Mouse (Mus musculus) liver, embryonic 14.5 days (tissue): ENCODE measurements at regions not wholly inside any gene's neighbourhood (a gene's known extent, or its start where the extent isn't known, plus 50 kb on each side); places are given as distances from the start of the nearest gene placed in this dataset.
A peak's percentile ranks its signal among the peaks of the same experiment; 100 is the strongest.

Source experiments
- ATAC-seq: fragments of 200-750 bp; cut with Nextera tagmentation; 2 replicates; pipeline ENCODE4 v1.8.0; 2017; ENCODE audit warnings: moderate number of reproducible peaks, mild to moderate bottlenecking, moderate library complexity; ENCODE audit not compliant: insufficient read depth
- DNase-seq, 3 experiments: peaks; one replicate each; pipeline ENCODE4 v3.0.0-alpha.2; 2012 to 2013; ENCODE audit warnings: low read depth in 3 of 3, low spot score in 3 of 3
- H3K27ac ChIP-seq: fragments of 300-500 bp; sonication (generic); 2 replicates; pipeline ENCODE4 v1.5.1; 2014; ENCODE audit warnings: moderate library complexity, mild to moderate bottlenecking, control low read depth, inconsistent platforms
- H3K27me3 ChIP-seq: fragments of 300-500 bp; sonication (generic); 2 replicates; pipeline ENCODE4 v1.6.1; 2014; ENCODE audit warnings: mild to moderate bottlenecking, low read length, moderate library complexity; ENCODE audit not compliant: control insufficient read depth, insufficient read depth
- H3K36me3 ChIP-seq: fragments of 300-500 bp; sonication (generic); replicated peaks from 2 replicates; pipeline ENCODE4 v1.6.1; 2014; ENCODE audit warnings: low read depth; ENCODE audit not compliant: control insufficient read depth, insufficient read depth
- H3K4me1 ChIP-seq, 2 experiments: fragments of 200-500 bp in 1 of 2; fragments of 300-500 bp in 1 of 2; sonication (generic) in 1 of 2; replicated peaks; 2 replicates each; pipeline ENCODE4 v1.6.1; 2012 to 2014; ENCODE audit warnings: antibody characterized with exemption in 1 of 2, inconsistent platforms in 1 of 2, low read length in 1 of 2; ENCODE audit not compliant: control insufficient read depth in 2 of 2, insufficient read depth in 2 of 2
- H3K4me2 ChIP-seq: fragments of 300-500 bp; sonication (generic); 2 replicates; pipeline ENCODE4 v1.6.1; 2014; ENCODE audit warnings: low read depth, mild to moderate bottlenecking, control low read depth, moderate library complexity
- H3K4me3 ChIP-seq, 2 experiments: fragments of 200-500 bp in 1 of 2; fragments of 300-500 bp in 1 of 2; sonication (generic) in 1 of 2; 2 replicates each; pipeline ENCODE4 v1.5.1; 2012 to 2014; ENCODE audit warnings: low read depth in 2 of 2, low read length in 2 of 2, mild to moderate bottlenecking in 2 of 2, control low read depth in 1 of 2, inconsistent platforms in 1 of 2, moderate library complexity in 1 of 2; ENCODE audit not compliant: insufficient read depth in 1 of 2
- H3K9ac ChIP-seq: fragments of 300-500 bp; sonication (generic); replicated peaks from 2 replicates; pipeline ENCODE4 v1.6.1; 2014; ENCODE audit warnings: mild to moderate bottlenecking, control low read depth, moderate library complexity
- H3K9me3 ChIP-seq: fragments of 300-500 bp; sonication (generic); 2 replicates; pipeline ENCODE4 v1.6.1; 2016; ENCODE audit warnings: low read length, mixed read lengths; ENCODE audit not compliant: control insufficient read depth
- CTCF ChIP-seq: IDR thresholded peaks from 2 replicates; pipeline ENCODE4 v1.5.1; 2016; ENCODE audit warnings: antibody characterized with exemption, low read depth, control low read depth
- EP300 ChIP-seq: IDR thresholded peaks from 2 replicates; pipeline ENCODE4 v1.6.1; 2016; ENCODE audit warnings: antibody characterized with exemption, low read depth
- WGBS: fragments of 180-500 bp; shearing (Covaris S2); extraction: QIAGEN DNeasy Blood & Tissue Kit; methylation state at CpG from one replicate; pipeline ENCODE4 v1.1.7; 2014; ENCODE audit not compliant: insufficient replicate concordance; 5-methylcytosine and 5-hydroxymethylcytosine counted together

DNA sequence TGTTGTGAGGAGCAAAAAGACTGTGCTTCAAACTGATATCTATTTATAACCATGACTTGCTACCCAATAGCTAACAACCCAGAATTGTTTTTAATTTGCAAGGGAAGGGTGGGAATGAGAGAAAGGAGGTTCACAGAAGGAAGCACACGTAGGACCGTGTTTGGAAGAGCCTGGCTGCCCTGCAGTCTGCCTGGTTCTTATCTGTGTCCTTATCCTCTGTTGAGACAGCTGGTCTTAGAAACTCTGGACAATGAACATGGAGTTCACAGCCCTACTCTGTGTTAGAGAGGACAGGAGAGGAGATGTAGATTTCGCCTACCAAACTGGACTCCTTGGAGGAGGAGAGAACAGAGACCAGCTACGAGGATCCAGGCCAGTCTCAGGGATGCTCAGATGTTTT lies 141.5 kb upstream of the Jun start:
- Histone ChIP-seq H3K36me3 (no peaks in the 10 kb centered on the region), H3K4me3 (no peak overlapping the region), H3K27ac (no peak overlapping the region), H3K9ac (no peak overlapping the region), H3K9me3 (no peaks in the 10 kb centered on the region), H3K4me1 (peaks cover 21 to 45% of the 10 kb centered on the region in 2 experiments), H3K4me2 (peak overlapping the region; percentile 23; the same call in 1 of the 2 replicates), H3K27me3 (no peaks in the 10 kb centered on the region)
- TF ChIP-seq CTCF (no peak), EP300 (no peak)
- 46% methylated on average over 4 of the region's 4 CpGs for WGBS
- DNase-seq (no peak), ATAC-seq (peak; percentile 48; the same call in 1 of the 2 replicates)

DNA sequence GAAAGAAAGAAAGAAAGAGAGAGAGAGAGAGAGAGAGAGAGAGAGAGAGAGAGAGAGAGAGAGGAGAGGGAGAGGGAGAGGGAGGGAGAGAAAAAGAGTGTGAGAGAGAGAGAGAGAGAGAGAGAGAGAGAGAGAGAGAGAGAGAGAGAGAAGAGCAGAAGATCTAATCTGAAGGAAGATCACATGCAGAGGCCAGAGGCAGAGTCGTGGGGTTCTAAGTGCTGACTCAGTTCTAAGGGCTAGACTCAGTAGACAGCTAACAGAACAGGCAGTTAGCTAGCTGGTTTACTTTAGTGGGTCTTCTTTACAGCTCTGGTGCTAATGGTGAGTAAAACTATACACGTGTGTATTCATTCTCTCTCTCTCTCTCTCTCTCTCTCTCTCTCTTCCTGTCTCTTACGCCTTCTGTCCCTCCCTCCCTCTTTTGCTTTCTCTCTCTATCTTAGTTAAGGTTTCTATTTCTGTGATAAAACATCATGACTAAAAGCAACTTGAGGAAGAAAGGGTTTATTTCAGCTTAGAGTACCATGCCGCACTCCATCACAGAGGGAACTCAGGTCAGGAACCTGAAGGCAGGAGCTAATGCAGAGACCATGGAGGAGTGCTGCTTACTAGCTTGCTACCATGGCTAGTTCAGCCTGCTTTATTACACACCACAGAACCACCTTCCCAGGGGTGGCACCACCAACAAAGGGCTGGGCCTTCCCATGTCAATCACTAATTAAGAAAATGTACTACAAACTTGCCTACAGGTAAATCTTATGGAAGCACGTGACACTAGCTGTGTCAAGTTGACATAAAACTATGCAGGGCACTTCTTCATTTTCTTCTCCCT lies 142.8 kb upstream of the Jun start:
- no peak for DNase-seq
- H3K4me3 ChIP-seq = no peak overlapping the region
- no peaks in the 10 kb centered on the region for H3K27me3 ChIP-seq
- no peak overlapping the region for H3K4me2 ChIP-seq
- peaks cover 21 to 45% of the 10 kb centered on the region in 2 experiments for H3K4me1 ChIP-seq
- H3K9me3 ChIP-seq = no peaks in the 10 kb centered on the region
- 52% methylated on average over 5 of the region's 5 CpGs for WGBS
- no peak for ATAC-seq
- no peak overlapping the region for H3K27ac ChIP-seq
- TF ChIP-seq EP300 = no peak
- TF ChIP-seq CTCF = no peak
- no peak overlapping the region for H3K9ac ChIP-seq
- no peaks in the 10 kb centered on the region for H3K36me3 ChIP-seq

DNA sequence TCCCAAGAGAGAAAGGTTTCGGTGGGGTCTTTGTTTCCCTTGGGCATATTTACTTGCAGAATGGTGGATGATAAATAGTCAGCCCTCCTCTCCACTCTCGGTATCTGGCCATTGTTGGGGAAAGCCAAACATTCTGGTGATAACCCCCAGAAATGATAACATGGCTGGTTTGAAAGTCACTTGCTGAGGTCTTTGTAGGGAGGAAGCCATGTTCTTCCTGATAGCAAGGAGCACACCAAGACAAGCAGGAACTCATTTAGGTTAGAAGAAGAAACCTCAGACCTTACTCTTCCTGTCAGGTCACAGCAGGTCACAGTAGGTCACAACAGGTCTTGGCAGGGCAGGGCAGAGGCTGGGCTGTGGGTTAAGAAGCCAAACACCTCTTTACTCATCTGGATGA lies 144.1 kb upstream of the Jun start:
- DNase-seq (no peak), ATAC-seq (no peak)
- H3K4me1 ChIP-seq = peaks cover 21 to 45% of the 10 kb centered on the region in 2 experiments
- H3K9me3 ChIP-seq = no peaks in the 10 kb centered on the region
- no peak overlapping the region for H3K27ac ChIP-seq
- H3K4me3 ChIP-seq = no peak overlapping the region
- WGBS = 9% methylated on average over 2 of the region's 2 CpGs
- no peak for TF ChIP-seq CTCF
- no peak for TF ChIP-seq EP300
- no peaks in the 10 kb centered on the region for H3K27me3 ChIP-seq
- no peak overlapping the region for H3K4me2 ChIP-seq
- no peak overlapping the region for H3K9ac ChIP-seq
- H3K36me3 ChIP-seq = no peaks in the 10 kb centered on the region

GRCm38 (mm10) chr4:95197077-95197711 lies 145.2 kb upstream of the Jun start:
- Histone ChIP-seq H3K27me3 (no peaks in the 10 kb centered on the region), H3K9ac (no peak overlapping the region)

DNA sequence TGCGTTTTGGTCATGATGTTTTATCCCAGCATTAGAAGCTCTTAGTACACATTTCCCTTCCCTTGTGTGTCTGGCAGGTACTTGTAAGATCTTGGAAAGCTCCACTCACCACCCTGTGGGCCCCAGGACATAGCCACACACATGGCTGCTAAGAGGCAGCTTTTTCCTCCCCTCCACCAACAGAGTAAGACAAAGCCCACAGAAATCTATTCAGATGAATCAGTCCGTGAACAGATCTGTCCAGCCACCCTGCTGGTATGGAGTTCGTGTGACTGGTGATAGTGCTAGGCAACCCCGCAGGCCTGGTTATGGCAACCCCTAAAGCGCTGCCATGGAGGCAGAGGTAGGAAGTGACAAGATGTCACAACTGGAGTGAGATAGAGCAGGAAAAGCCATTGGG lies 147.4 kb upstream of the Jun start:
- ATAC-seq = no peak
- TF ChIP-seq CTCF = no peak
- TF ChIP-seq EP300 = no peak

More at GRCm38 (mm10) chr4:95197077-95197711, 145.2 kb upstream of the Jun start:
- no peak for ATAC-seq
- H3K4me1 ChIP-seq = peaks cover 19 to 40% of the 10 kb centered on the region in 2 experiments
- no peak for DNase-seq
- no peak overlapping the region for H3K27ac ChIP-seq
- H3K36me3 ChIP-seq = no peaks in the 10 kb centered on the region
- WGBS = 37% methylated on average over 7 of the region's 7 CpGs
- TF ChIP-seq CTCF (no peak), EP300 (no peak)
- no peak overlapping the region for H3K4me2 ChIP-seq
- no peak overlapping the region for H3K4me3 ChIP-seq
- no peaks in the 10 kb centered on the region for H3K9me3 ChIP-seq

More for the DNA sequence above, 147.4 kb upstream of the Jun start:
- DNase-seq = no peak
- no peak overlapping the region for H3K9ac ChIP-seq
- no peaks in the 10 kb centered on the region for H3K27me3 ChIP-seq
- H3K4me3 ChIP-seq = no peak overlapping the region
- H3K4me2 ChIP-seq = no peak overlapping the region
- WGBS = 66% methylated on average over 5 of the region's 5 CpGs
- no peak overlapping the region for H3K27ac ChIP-seq
- no peaks in the 10 kb centered on the region for H3K36me3 ChIP-seq
- H3K9me3 ChIP-seq = no peaks in the 10 kb centered on the region
- H3K4me1 ChIP-seq = peaks cover 0 to 21% of the 10 kb centered on the region in 2 experiments; a peak in 3 of 4 replicates
